Mouse (Mus musculus): ENCODE data around the gene Grem2. TPM values are rescaled to one million over a fixed set of nuclear protein-coding genes. Genes with fewer than 3 reads are reported as not detected.

Gene Grem2
- polyA plus RNA-seq, 1 experiment = 11.9 TPM

GRCm38 (mm10) chr1:174902755-174903154 lies 18.9 kb downstream of the Grem2 start:
- TF ChIP-seq POLR2A (IDR thresholded peaks at IDR 0.05; ENCODE audit: extremely low read depth, insufficient read depth, low read length) (no peak), CTCF (IDR thresholded peaks at IDR 0.05; ENCODE audit: extremely low read depth, insufficient read depth, low read length) (no peak)
- H3K4me3 ChIP-seq (ENCODE audit: insufficient read depth, low read length) = no peak overlapping the region
- no peaks in the 10 kb centered on the region; the same call in 1 of the 2 replicates for H3K4me1 ChIP-seq (ENCODE audit: control insufficient read depth, insufficient read depth, low read length)
- no peak overlapping the region for H3K27ac ChIP-seq (ENCODE audit: insufficient read depth, low read length)

- Histone ChIP-seq H3K4me3 (ENCODE audit: insufficient read depth, low read length) (no peak overlapping the region), H3K27ac (ENCODE audit: insufficient read depth, low read length) (no peak overlapping the region), H3K4me1 (ENCODE audit: control insufficient read depth, insufficient read depth, low read length) (no peaks in the 10 kb centered on the region; the same call in 1 of the 2 replicates)
- no peak for TF ChIP-seq CTCF (IDR thresholded peaks at IDR 0.05; ENCODE audit: extremely low read depth, insufficient read depth, low read length)
- no peak for TF ChIP-seq POLR2A (IDR thresholded peaks at IDR 0.05; ENCODE audit: extremely low read depth, insufficient read depth, low read length)
Measured at GRCm38 (mm10) chr1:174892471-174892870, 29.1 kb downstream of the Grem2 start.

- Histone ChIP-seq H3K4me1 (ENCODE audit: control insufficient read depth, insufficient read depth, low read length) (no peaks in the 10 kb centered on the region), H3K27ac (ENCODE audit: insufficient read depth, low read length) (no peak overlapping the region), H3K4me3 (ENCODE audit: insufficient read depth, low read length) (no peak overlapping the region)
- TF ChIP-seq POLR2A (IDR thresholded peaks at IDR 0.05; ENCODE audit: extremely low read depth, insufficient read depth, low read length) (no peak), CTCF (IDR thresholded peaks at IDR 0.05; ENCODE audit: extremely low read depth, insufficient read depth, low read length) (no peak)
Measured at GRCm38 (mm10) chr1:174888684-174889405, 32.8 kb downstream of the Grem2 start.

GRCm38 (mm10) chr1:174888073-174888472 lies 33.5 kb downstream of the Grem2 start:
- no peak overlapping the region for H3K4me3 ChIP-seq (ENCODE audit: insufficient read depth, low read length)
- H3K27ac ChIP-seq (ENCODE audit: insufficient read depth, low read length) = no peak overlapping the region
- no peak for TF ChIP-seq POLR2A (IDR thresholded peaks at IDR 0.05; ENCODE audit: extremely low read depth, insufficient read depth, low read length)
- no peaks in the 10 kb centered on the region for H3K4me1 ChIP-seq (ENCODE audit: control insufficient read depth, insufficient read depth, low read length)

- no peak overlapping the region for H3K27ac ChIP-seq (ENCODE audit: insufficient read depth, low read length)
- TF ChIP-seq CTCF (IDR thresholded peaks at IDR 0.05; ENCODE audit: extremely low read depth, insufficient read depth, low read length) (no peak), POLR2A (IDR thresholded peaks at IDR 0.05; ENCODE audit: extremely low read depth, insufficient read depth, low read length) (no peak)
- H3K4me1 ChIP-seq (ENCODE audit: control insufficient read depth, insufficient read depth, low read length) = no peaks in the 10 kb centered on the region; the same call in 1 of the 2 replicates
- H3K4me3 ChIP-seq (ENCODE audit: insufficient read depth, low read length) = no peak overlapping the region
Measured at GRCm38 (mm10) chr1:174882496-174882895, 39.1 kb downstream of the Grem2 start.

- no peak for TF ChIP-seq CTCF (IDR thresholded peaks at IDR 0.05; ENCODE audit: extremely low read depth, insufficient read depth, low read length)
- TF ChIP-seq POLR2A (IDR thresholded peaks at IDR 0.05; ENCODE audit: extremely low read depth, insufficient read depth, low read length) = no peak
- no peak overlapping the region for H3K27ac ChIP-seq (ENCODE audit: insufficient read depth, low read length)
- H3K4me3 ChIP-seq (ENCODE audit: insufficient read depth, low read length) = no peak overlapping the region
Measured at GRCm38 (mm10) chr1:174875173-174875572, 46.4 kb downstream of the Grem2 start.

GRCm38 (mm10) chr1:174860407-174861118 lies 61.1 kb downstream of the Grem2 start:
- Histone ChIP-seq H3K4me3 (ENCODE audit: insufficient read depth, low read length) (no peak overlapping the region), H3K4me1 (ENCODE audit: control insufficient read depth, insufficient read depth, low read length) (no peaks in the 10 kb centered on the region)
- no peak for TF ChIP-seq CTCF (IDR thresholded peaks at IDR 0.05; ENCODE audit: extremely low read depth, insufficient read depth, low read length)
- TF ChIP-seq POLR2A (IDR thresholded peaks at IDR 0.05; ENCODE audit: extremely low read depth, insufficient read depth, low read length) = no peak

More at GRCm38 (mm10) chr1:174875173-174875572, 46.4 kb downstream of the Grem2 start:
- H3K4me1 ChIP-seq (ENCODE audit: control insufficient read depth, insufficient read depth, low read length) = no peaks in the 10 kb centered on the region

GRCm38 (mm10) chr1:174856188-174856587 lies 65.4 kb downstream of the Grem2 start:
- H3K4me3 ChIP-seq (ENCODE audit: insufficient read depth, low read length) = no peak overlapping the region
- no peak overlapping the region for H3K27ac ChIP-seq (ENCODE audit: insufficient read depth, low read length)
- TF ChIP-seq POLR2A (IDR thresholded peaks at IDR 0.05; ENCODE audit: extremely low read depth, insufficient read depth, low read length) = no peak
- no peak for TF ChIP-seq CTCF (IDR thresholded peaks at IDR 0.05; ENCODE audit: extremely low read depth, insufficient read depth, low read length)
- no peaks in the 10 kb centered on the region for H3K4me1 ChIP-seq (ENCODE audit: control insufficient read depth, insufficient read depth, low read length)

More at GRCm38 (mm10) chr1:174860407-174861118, 61.1 kb downstream of the Grem2 start:
- no peak overlapping the region for H3K27ac ChIP-seq (ENCODE audit: insufficient read depth, low read length)

- no peak overlapping the region for H3K27ac ChIP-seq (ENCODE audit: insufficient read depth, low read length)
- H3K4me1 ChIP-seq (ENCODE audit: control insufficient read depth, insufficient read depth, low read length) = no peaks in the 10 kb centered on the region
- H3K4me3 ChIP-seq (ENCODE audit: insufficient read depth, low read length) = no peak overlapping the region
- no peak for TF ChIP-seq POLR2A (IDR thresholded peaks at IDR 0.05; ENCODE audit: extremely low read depth, insufficient read depth, low read length)
- TF ChIP-seq CTCF (IDR thresholded peaks at IDR 0.05; ENCODE audit: extremely low read depth, insufficient read depth, low read length) = no peak
Measured at GRCm38 (mm10) chr1:174844786-174845185, 76.8 kb downstream of the Grem2 start.

GRCm38 (mm10) chr1:174836861-174837260 lies 84.8 kb downstream of the Grem2 start:
- Histone ChIP-seq H3K27ac (ENCODE audit: insufficient read depth, low read length) (no peak overlapping the region), H3K4me3 (ENCODE audit: insufficient read depth, low read length) (no peak overlapping the region), H3K4me1 (ENCODE audit: control insufficient read depth, insufficient read depth, low read length) (no peaks in the 10 kb centered on the region)
- no peak for TF ChIP-seq POLR2A (IDR thresholded peaks at IDR 0.05; ENCODE audit: extremely low read depth, insufficient read depth, low read length)
- no peak for TF ChIP-seq CTCF (IDR thresholded peaks at IDR 0.05; ENCODE audit: extremely low read depth, insufficient read depth, low read length)
